Mouse (Mus musculus) forebrain, embryonic 15.5 days (tissue): ENCODE results near the gene Fpr-rs7. TPM values are rescaled to one million over a fixed set of nuclear protein-coding genes. Genes with fewer than 3 reads are reported as not detected.

Experiments
- ATAC-seq: fragments of 200-750 bp; cut with Nextera tagmentation; replicated peaks from 2 replicates; pipeline ENCODE4 v1.8.0; 2017; ENCODE audit warnings: mild to moderate bottlenecking, moderate TSS enrichment, moderate library complexity
- H3K27ac ChIP-seq: fragments of 300-500 bp; sonication (generic); replicated peaks from 2 replicates; pipeline ENCODE4 v1.5.1; 2015; ENCODE audit warnings: mild to moderate bottlenecking, inconsistent platforms
- H3K27me3 ChIP-seq: fragments of 300-500 bp; sonication (generic); 2 replicates; pipeline ENCODE4 v1.6.1; 2015; ENCODE audit warnings: inconsistent platforms
- H3K36me3 ChIP-seq: fragments of 300-500 bp; sonication (generic); 2 replicates; pipeline ENCODE4 v1.6.1; 2015; ENCODE audit warnings: mild to moderate bottlenecking, inconsistent platforms
- H3K4me1 ChIP-seq: fragments of 300-500 bp; sonication (generic); 2 replicates; pipeline ENCODE4 v1.6.1; 2015; ENCODE audit warnings: inconsistent platforms
- H3K4me2 ChIP-seq: fragments of 300-500 bp; sonication (generic); replicated peaks from 2 replicates; pipeline ENCODE4 v1.6.1; 2015; ENCODE audit warnings: mild to moderate bottlenecking, inconsistent platforms
- H3K4me3 ChIP-seq: fragments of 300-500 bp; sonication (generic); 2 replicates; pipeline ENCODE4 v1.5.1; 2015; ENCODE audit warnings: mild to moderate bottlenecking, inconsistent platforms
- H3K9ac ChIP-seq: fragments of 300-500 bp; sonication (generic); replicated peaks from 2 replicates; pipeline ENCODE4 v1.6.1; 2015; ENCODE audit warnings: mild to moderate bottlenecking, inconsistent platforms
- H3K9me3 ChIP-seq: fragments of 300-500 bp; sonication (generic); 2 replicates; pipeline ENCODE4 v1.6.1; 2016; ENCODE audit warnings: inconsistent platforms
- WGBS: fragments of 180-500 bp; shearing (Covaris S2); methylation state at CpG from one replicate; pipeline ENCODE4 v1.1.7; 2015; ENCODE audit warnings: mixed read lengths; 5-methylcytosine and 5-hydroxymethylcytosine counted together
- polyA plus RNA-seq: library from polyadenylated mRNA; unstranded; fragments of >200 nt; fragmentation: Nextera tagmentation; extraction: Ambion mirVana; gene quantifications from 2 replicates; pipeline ENCODE4 v1.2.1, GENCODE M21; 2015

Fpr-rs7 gene
- not detected in 2 replicates for polyA plus RNA-seq

- H3K4me2 ChIP-seq = no peak within 1 kb of the TSS
- ATAC-seq = no peak
- no peaks in the 10 kb centered on the region for H3K27me3 ChIP-seq
- H3K9ac ChIP-seq = no peak within 1 kb of the TSS
- no peak within 1 kb of the TSS for H3K27ac ChIP-seq
- peaks cover 13% of the 10 kb centered on the region for H3K9me3 ChIP-seq
- no peak within 1 kb of the TSS for H3K4me3 ChIP-seq
- H3K36me3 ChIP-seq = no peaks in the 10 kb centered on the region
- no peaks in the 10 kb centered on the region for H3K4me1 ChIP-seq
These were observed at the start of gene Fpr-rs7 for GRCm38 (mm10) chr17:20114126-20114525. Gene Fpr-rs7 (minus strand): TSS chr17:20114226.

GRCm38 (mm10) chr17:20074090-20074489, 39.9 kb downstream of the Fpr-rs7 start:
- H3K4me2 ChIP-seq = no peak overlapping the region

GRCm38 (mm10) chr17:20071656-20072396, 42.2 kb downstream of the Fpr-rs7 start:
- H3K4me1 ChIP-seq = no peaks in the 10 kb centered on the region
- no peak for ATAC-seq
- 0 out of 2 replicates have a peak, but pooled peaks cover 19% of the 10 kb centered on the region for H3K9me3 ChIP-seq
- H3K27me3 ChIP-seq = no peaks in the 10 kb centered on the region
- no peak overlapping the region for H3K9ac ChIP-seq
- H3K36me3 ChIP-seq = no peaks in the 10 kb centered on the region
- H3K4me2 ChIP-seq = no peak overlapping the region
- H3K27ac ChIP-seq = no peak overlapping the region
- no peak overlapping the region for H3K4me3 ChIP-seq
- WGBS = 92% methylated on average over 4 of the region's 4 CpGs

More at GRCm38 (mm10) chr17:20074090-20074489, 39.9 kb downstream of the Fpr-rs7 start:
- Histone ChIP-seq H3K9me3 (0 out of 2 replicates have a peak, but pooled peaks cover 20% of the 10 kb centered on the region), H3K36me3 (no peaks in the 10 kb centered on the region), H3K27ac (no peak overlapping the region), H3K4me3 (no peak overlapping the region), H3K9ac (no peak overlapping the region), H3K4me1 (no peaks in the 10 kb centered on the region), H3K27me3 (no peaks in the 10 kb centered on the region)
- ATAC-seq = no peak
- WGBS = 86% methylated on average over 6 of the region's 6 CpGs

Other genes starting within 250 kb of the Fpr-rs7 start
- not detected in 2 replicates for gene Vmn2r104, start 65.9 kb downstream of the Fpr-rs7 start, polyA plus RNA-seq
- gene Fpr-rs6, start 68.9 kb upstream of the Fpr-rs7 start, polyA plus RNA-seq = not detected in 2 replicates
- not detected in 2 replicates for gene Vmn2r105, start 120.8 kb upstream of the Fpr-rs7 start, polyA plus RNA-seq
- not detected in 2 replicates for gene Vmn2r106, start 171.3 kb upstream of the Fpr-rs7 start, polyA plus RNA-seq
- gene Vmn2r107, start 231.0 kb upstream of the Fpr-rs7 start, polyA plus RNA-seq = not detected in 2 replicates